Mouse (Mus musculus): ENCODE results near the gene Tbc1d23. TPM values are rescaled to one million over a fixed set of nuclear protein-coding genes. Genes with fewer than 3 reads are reported as not detected.

The Tbc1d23 gene
- polyA plus RNA-seq (2014; fragmentation: Nextera tagmentation; extraction: Ambion mirVana), result 32.9 and 40.8 TPM in 2 replicates

DNA sequence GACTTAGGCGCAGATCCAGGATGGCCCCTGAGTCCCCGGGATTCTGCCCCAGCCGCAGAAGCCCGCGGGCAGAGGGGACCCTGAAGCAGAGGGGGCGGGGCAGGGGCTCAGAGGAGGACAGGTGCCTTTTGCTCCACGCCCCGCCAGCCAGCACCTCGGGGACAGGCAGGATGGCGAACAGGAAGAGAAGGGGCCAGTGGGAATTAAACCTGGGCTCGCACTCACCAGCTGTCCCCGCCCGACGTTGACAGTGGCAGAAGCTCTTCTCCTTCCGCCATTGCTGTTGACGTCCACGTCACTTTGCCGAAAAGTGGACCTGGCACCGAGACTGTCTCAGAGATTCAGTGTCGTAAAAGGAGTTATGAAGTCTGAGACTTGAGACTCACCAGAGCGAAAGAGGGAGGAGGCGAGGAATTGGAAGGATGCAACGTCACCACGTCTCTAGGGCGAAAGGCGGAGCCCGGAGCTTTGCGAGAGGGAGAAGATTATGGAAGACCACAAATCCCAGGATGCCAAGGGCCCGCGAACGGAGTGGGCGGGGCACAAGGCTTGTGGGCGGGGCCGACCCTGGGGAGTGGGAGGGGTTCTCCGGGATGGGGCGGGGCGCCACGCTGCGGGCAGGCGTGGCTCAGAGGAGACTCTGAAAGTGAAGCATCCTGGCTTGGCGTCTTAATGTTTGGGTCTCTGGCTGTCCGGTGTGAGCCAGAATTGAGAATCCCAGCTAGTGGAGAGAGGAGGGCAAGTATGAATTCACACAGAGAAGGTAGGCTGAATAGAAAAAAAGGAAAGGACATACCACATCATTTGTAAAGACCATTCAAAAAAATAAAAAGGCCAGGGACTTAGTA is at the start of gene Tbc1d23:
Gene Tbc1d23 (minus strand): TSS at position 416 of the 848 bp plus-strand sequence.
- Histone ChIP-seq H3K27me3 (replicated peaks; ENCODE audit: control insufficient read depth, insufficient read depth, low read length) (no peaks in the 10 kb centered on the region), H3K27ac (ENCODE audit: low read depth, low read length) (peak within 1 kb of the TSS; percentile 70), H3K9me3 (replicated peaks; ENCODE audit: control insufficient read depth, low read length) (no peaks in the 10 kb centered on the region), H3K4me3 (ENCODE audit: low read depth, low read length) (peak within 1 kb of the TSS; percentile 89), H3K4me2 (ENCODE audit: low read length) (peak within 1 kb of the TSS; percentile 70), H3K36me3 (ENCODE audit: control insufficient read depth, insufficient read depth, low read length) (no peaks in the 10 kb centered on the region), H3K4me1 (ENCODE audit: control insufficient read depth, insufficient read depth, low read length) (peaks cover 7% of the 10 kb centered on the region), H3K9ac (ENCODE audit: low read length) (peak within 1 kb of the TSS; percentile 85)
- peak; percentile 99 for ATAC-seq
- WGBS, result under 1% methylated on average over 42 of the region's 42 CpGs
- DNase-seq (ENCODE audit: low spot score), result peak; percentile 99

- Histone ChIP-seq H3K36me3 (ENCODE audit: control insufficient read depth, insufficient read depth, low read length) (no peaks in the 10 kb centered on the region), H3K4me2 (ENCODE audit: low read length) (no peak overlapping the region), H3K9me3 (replicated peaks; ENCODE audit: control insufficient read depth, low read length) (no peaks in the 10 kb centered on the region), H3K4me1 (ENCODE audit: control insufficient read depth, insufficient read depth, low read length) (no peaks in the 10 kb centered on the region), H3K27me3 (replicated peaks; ENCODE audit: control insufficient read depth, insufficient read depth, low read length) (no peaks in the 10 kb centered on the region), H3K27ac (ENCODE audit: low read depth, low read length) (no peak overlapping the region), H3K9ac (ENCODE audit: low read length) (no peak overlapping the region), H3K4me3 (ENCODE audit: low read depth, low read length) (no peak overlapping the region)
- WGBS, result 92% methylated on average over 31 of the region's 31 CpGs
- ATAC-seq, result no peak
- no peak for DNase-seq (ENCODE audit: low spot score)
Measured at GRCm38 (mm10) chr16:57280221-57281217, 49.2 kb upstream of the Tbc1d23 start.

GRCm38 (mm10) chr16:57278976-57279626 is 47.8 kb upstream of the Tbc1d23 start:
- no peak overlapping the region for H3K27ac ChIP-seq (ENCODE audit: low read depth, low read length)
- H3K4me3 ChIP-seq (ENCODE audit: low read depth, low read length), result no peak overlapping the region
- no peaks in the 10 kb centered on the region for H3K9me3 ChIP-seq (replicated peaks; ENCODE audit: control insufficient read depth, low read length)
- H3K27me3 ChIP-seq (replicated peaks; ENCODE audit: control insufficient read depth, insufficient read depth, low read length), result no peaks in the 10 kb centered on the region
- H3K9ac ChIP-seq (ENCODE audit: low read length), result no peak overlapping the region
- no peaks in the 10 kb centered on the region for H3K36me3 ChIP-seq (ENCODE audit: control insufficient read depth, insufficient read depth, low read length)
- H3K4me1 ChIP-seq (ENCODE audit: control insufficient read depth, insufficient read depth, low read length), result no peaks in the 10 kb centered on the region
- ATAC-seq, result no peak
- DNase-seq (ENCODE audit: low spot score), result no peak
- WGBS, result 92% methylated on average over 10 of the region's 12 CpGs
- no peak overlapping the region for H3K4me2 ChIP-seq (ENCODE audit: low read length)

GRCm38 (mm10) chr16:57269751-57270150 is 38.4 kb upstream of the Tbc1d23 start:
- ATAC-seq, result no peak
- H3K4me1 ChIP-seq (ENCODE audit: control insufficient read depth, insufficient read depth, low read length), result no peaks in the 10 kb centered on the region
- 89% methylated on average over 13 of the region's 13 CpGs for WGBS
- H3K4me3 ChIP-seq (ENCODE audit: low read depth, low read length), result no peak overlapping the region
- no peak overlapping the region for H3K27ac ChIP-seq (ENCODE audit: low read depth, low read length)
- no peaks in the 10 kb centered on the region for H3K36me3 ChIP-seq (ENCODE audit: control insufficient read depth, insufficient read depth, low read length)
- no peaks in the 10 kb centered on the region for H3K27me3 ChIP-seq (replicated peaks; ENCODE audit: control insufficient read depth, insufficient read depth, low read length)
- no peaks in the 10 kb centered on the region for H3K9me3 ChIP-seq (replicated peaks; ENCODE audit: control insufficient read depth, low read length)
- H3K9ac ChIP-seq (ENCODE audit: low read length), result no peak overlapping the region
- H3K4me2 ChIP-seq (ENCODE audit: low read length), result no peak overlapping the region
- DNase-seq (ENCODE audit: low spot score), result no peak

GRCm38 (mm10) chr16:57268058-57268841 is 36.9 kb upstream of the Tbc1d23 start:
- WGBS, result 81% methylated on average over 14 of the region's 14 CpGs
- H3K36me3 ChIP-seq (ENCODE audit: control insufficient read depth, insufficient read depth, low read length), result no peaks in the 10 kb centered on the region
- H3K4me2 ChIP-seq (ENCODE audit: low read length), result no peak overlapping the region
- H3K4me3 ChIP-seq (ENCODE audit: low read depth, low read length), result no peak overlapping the region
- no peaks in the 10 kb centered on the region for H3K4me1 ChIP-seq (ENCODE audit: control insufficient read depth, insufficient read depth, low read length)
- no peak overlapping the region for H3K9ac ChIP-seq (ENCODE audit: low read length)
- ATAC-seq (no peak; the same call in 1 of the 2 replicates), DNase-seq (ENCODE audit: low spot score) (peak; percentile 62)
- H3K27ac ChIP-seq (ENCODE audit: low read depth, low read length), result no peak overlapping the region
- no peaks in the 10 kb centered on the region for H3K27me3 ChIP-seq (replicated peaks; ENCODE audit: control insufficient read depth, insufficient read depth, low read length)
- no peaks in the 10 kb centered on the region for H3K9me3 ChIP-seq (replicated peaks; ENCODE audit: control insufficient read depth, low read length)

DNA sequence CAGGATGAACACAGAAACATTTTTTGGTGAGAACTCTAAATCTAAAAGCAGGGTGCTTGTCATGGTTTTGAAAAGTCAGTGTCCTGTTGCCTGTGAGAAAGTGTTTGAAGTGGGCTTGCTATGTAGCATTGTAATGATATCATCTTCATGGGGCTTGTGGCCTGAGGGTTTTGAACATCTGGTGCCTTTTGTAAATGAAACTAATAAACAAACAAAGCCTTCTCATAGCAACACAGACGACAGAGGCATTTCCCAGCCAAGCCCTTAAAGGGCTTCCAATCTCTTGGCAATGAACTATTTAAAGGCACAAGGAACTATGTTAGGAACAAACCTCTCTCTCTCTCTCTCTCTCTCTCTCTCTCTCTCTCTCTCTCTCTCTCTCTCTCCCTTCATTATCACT is 35.8 kb upstream of the Tbc1d23 start:
- Histone ChIP-seq H3K9ac (ENCODE audit: low read length) (no peak overlapping the region), H3K27me3 (replicated peaks; ENCODE audit: control insufficient read depth, insufficient read depth, low read length) (no peaks in the 10 kb centered on the region), H3K36me3 (ENCODE audit: control insufficient read depth, insufficient read depth, low read length) (no peaks in the 10 kb centered on the region), H3K4me2 (ENCODE audit: low read length) (no peak overlapping the region), H3K27ac (ENCODE audit: low read depth, low read length) (no peak overlapping the region), H3K4me3 (ENCODE audit: low read depth, low read length) (no peak overlapping the region), H3K9me3 (replicated peaks; ENCODE audit: control insufficient read depth, low read length) (no peaks in the 10 kb centered on the region), H3K4me1 (ENCODE audit: control insufficient read depth, insufficient read depth, low read length) (no peaks in the 10 kb centered on the region)
- ATAC-seq, result no peak
- DNase-seq (ENCODE audit: low spot score), result peak; percentile 31
- 21% methylated on average over 1 of the region's 1 CpGs for WGBS

- ATAC-seq (no peak), DNase-seq (ENCODE audit: low spot score) (no peak)
- Histone ChIP-seq H3K36me3 (ENCODE audit: control insufficient read depth, insufficient read depth, low read length) (no peaks in the 10 kb centered on the region), H3K9ac (ENCODE audit: low read length) (no peak overlapping the region), H3K4me2 (ENCODE audit: low read length) (no peak overlapping the region), H3K27me3 (replicated peaks; ENCODE audit: control insufficient read depth, insufficient read depth, low read length) (no peaks in the 10 kb centered on the region), H3K9me3 (replicated peaks; ENCODE audit: control insufficient read depth, low read length) (no peaks in the 10 kb centered on the region), H3K27ac (ENCODE audit: low read depth, low read length) (no peak overlapping the region), H3K4me1 (ENCODE audit: control insufficient read depth, insufficient read depth, low read length) (no peaks in the 10 kb centered on the region), H3K4me3 (ENCODE audit: low read depth, low read length) (no peak overlapping the region)
- 88% methylated on average over 10 of the region's 10 CpGs for WGBS
Measured at GRCm38 (mm10) chr16:57260152-57260551, 28.8 kb upstream of the Tbc1d23 start.

All from forebrain, embryonic 14.5 days (tissue).